Mouse (Mus musculus) gastrocnemius, adult 18-20 months (tissue): ENCODE measurements at regions not wholly inside any gene's neighbourhood (a gene's known extent, or its start where the extent isn't known, plus 50 kb on each side); places are given as distances from the start of the nearest gene placed in this dataset.
A peak's percentile ranks its signal among the peaks of the same experiment; 100 is the strongest.

Source experiments
- DNase-seq: peaks from one replicate; pipeline ENCODE4 v3.0.0; 2021; ENCODE audit warnings: low spot score

DNA sequence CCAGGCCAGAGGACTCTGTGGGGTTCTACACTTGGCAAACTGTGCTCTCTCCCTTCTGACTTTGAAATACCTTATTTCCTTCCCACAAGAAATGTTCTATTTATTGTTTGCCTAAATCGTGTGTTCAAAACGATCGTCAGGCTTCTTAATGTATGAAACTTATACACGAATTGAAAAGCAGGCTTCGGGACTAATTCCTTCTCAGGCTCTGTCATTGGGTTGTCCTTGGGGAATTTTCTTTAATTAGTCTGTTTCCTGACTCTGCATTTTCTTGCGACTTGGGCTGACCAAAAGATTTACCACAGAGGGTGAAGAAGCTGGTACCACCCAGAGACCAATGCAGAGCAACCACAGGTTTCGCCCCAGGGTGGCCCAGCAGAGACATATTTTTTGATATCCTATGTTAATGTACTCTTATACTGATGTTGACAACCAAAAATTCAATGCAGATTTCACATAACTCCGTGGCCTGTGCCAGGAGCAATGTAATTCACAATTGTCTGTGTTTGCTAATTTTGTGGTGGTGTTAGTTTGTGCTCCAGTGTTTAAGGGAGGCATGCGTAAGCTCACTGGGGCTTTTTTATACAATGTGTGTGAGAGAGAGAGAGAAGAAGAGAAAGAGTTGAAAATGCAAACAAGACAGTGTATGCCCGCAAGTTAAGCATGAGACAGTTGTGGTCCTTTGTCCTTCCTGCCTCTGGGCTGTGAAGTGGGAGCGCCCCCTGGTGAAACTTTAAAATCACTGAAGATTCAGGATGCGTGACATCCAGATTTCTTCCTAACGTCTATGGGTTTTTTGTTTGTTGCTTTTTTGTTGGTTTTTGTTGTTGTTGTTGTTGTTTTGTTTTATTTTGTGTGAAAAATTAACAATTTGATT is 452.7 kb downstream of the Sox2 start:
- DNase-seq = peak; percentile 29

DNA sequence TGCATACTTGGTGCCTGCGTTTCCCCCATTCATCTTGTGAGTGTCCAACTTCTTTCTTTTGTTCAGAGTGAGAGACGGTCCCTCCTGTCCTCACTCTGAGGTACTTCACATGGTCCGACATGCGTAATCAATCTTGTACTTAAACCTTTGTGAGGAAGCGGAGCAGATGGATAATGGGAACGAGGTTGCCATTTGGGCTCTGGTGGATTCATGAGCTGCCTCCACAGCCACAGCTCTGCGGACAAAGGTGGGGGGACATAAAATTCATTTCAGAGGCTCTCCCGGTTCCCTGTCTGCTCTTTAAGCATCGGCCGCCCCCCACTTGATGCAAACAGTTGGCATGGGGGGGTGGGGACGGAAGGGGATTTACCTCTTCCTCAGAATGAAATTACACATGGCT is 454.7 kb downstream of the Sox2 start:
- DNase-seq = no peak

DNA sequence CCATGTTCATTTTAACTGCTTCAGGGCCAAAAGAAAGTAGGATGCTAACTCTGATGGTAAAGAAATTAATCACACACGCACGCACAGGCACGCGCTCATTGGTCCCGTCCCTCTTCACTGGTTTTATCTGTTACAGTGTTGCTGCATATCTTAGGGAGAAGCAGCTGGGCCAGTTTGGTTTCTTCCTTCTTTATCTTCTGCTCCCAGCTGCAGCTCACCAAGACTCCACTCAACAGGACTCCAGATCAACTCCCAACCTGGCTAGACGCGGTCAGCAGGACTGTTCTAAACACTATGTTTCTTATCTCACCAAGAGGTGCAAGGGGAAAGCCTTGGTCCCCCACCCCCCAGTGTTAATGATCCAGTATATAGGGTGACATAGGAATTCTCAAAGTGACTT is 455.9 kb downstream of the Sox2 start:
- no peak for DNase-seq

DNA sequence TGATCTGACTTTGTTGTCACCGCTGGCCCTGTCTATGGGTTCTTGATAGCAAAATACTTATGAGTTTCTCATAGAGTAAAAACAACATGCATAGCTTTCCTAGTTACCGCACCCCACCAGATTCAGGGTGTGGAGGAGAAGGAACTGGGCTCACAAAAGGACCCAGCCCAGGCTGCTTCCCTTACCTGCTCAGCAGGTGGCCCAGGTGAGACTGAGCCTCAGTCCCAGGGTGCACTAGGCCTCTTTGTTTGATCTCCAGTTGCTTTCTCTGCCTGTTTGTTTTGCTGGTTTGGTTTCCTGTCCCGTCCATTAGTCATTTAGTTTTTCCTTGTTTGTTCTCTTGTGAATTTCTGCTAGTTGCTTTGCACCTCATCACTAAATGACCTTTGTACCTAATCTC is 483.3 kb downstream of the Sox2 start:
- no peak for DNase-seq

GRCm38 (mm10) chr3:35141500-35142220 is 491.5 kb downstream of the Sox2 start:
- peak; percentile 1 for DNase-seq

GRCm38 (mm10) chr3:35142683-35143082 is 492.5 kb downstream of the Sox2 start:
- no peak for DNase-seq

DNA sequence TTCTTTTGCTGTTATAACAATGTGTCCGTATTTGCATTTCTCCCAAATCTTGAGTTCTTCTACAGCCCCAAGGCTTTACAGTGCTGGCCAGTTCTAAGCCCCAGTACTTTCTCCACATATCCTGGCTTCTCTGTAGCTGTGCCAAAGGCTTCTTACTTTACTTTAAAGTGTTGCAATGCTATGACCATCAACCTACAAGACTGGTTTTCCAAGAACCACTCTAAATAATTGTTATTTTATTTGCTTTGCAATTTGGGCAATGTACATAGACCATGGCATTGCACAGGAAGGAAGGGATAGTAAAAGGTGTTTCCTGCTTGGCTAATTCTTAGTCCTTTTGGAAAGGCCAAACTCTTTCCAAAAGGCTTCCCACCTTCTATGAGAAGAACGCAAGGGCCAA is 495.4 kb downstream of the Sox2 start:
- no peak for DNase-seq

DNA sequence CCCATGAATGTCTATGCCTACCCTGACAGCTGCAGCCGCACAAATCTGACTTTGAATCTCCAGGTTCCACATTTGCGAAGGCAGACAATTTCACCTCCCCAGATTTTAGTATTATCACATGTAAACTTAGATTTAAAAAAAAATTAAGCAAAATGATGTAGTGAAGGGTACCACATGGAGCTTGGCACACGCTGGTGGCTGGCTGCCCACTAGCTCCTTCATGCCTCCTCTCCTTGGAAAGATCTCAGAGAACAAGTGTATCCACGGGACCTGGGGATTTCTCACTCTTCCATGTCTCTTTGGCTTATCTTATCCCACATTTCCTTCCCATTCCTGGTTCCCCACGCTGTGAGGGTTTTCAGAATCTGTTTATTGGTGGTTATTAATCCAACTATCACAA is 496.5 kb downstream of the Sox2 start:
- DNase-seq = no peak

GRCm38 (mm10) chr3:35149251-35149691 is 499.1 kb downstream of the Sox2 start:
- DNase-seq = no peak

- no peak for DNase-seq
Measured at GRCm38 (mm10) chr3:35152191-35152590, 502.0 kb downstream of the Sox2 start.

DNA sequence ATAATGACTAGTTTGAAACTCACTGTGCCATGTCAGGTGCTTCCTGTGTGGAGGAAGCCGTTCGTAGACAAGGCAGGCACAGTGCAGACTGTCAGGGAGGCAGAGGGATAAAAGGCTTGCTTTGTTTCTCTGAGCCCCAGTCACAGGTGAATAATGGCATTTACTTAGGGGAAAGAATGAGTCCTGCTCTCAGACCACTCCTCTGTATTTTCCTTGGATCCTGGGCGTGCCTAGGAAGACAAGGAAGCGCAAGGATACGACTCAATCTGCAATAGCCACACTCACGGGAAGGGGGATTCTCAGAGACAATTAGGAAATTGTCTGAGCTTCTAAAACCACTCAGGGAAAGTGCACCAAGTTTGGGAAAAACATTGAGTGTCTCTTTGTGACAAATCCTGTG is 504.1 kb downstream of the Sox2 start:
- DNase-seq = no peak

GRCm38 (mm10) chr3:35168676-35169075 is 518.5 kb downstream of the Sox2 start:
- DNase-seq = no peak

DNA sequence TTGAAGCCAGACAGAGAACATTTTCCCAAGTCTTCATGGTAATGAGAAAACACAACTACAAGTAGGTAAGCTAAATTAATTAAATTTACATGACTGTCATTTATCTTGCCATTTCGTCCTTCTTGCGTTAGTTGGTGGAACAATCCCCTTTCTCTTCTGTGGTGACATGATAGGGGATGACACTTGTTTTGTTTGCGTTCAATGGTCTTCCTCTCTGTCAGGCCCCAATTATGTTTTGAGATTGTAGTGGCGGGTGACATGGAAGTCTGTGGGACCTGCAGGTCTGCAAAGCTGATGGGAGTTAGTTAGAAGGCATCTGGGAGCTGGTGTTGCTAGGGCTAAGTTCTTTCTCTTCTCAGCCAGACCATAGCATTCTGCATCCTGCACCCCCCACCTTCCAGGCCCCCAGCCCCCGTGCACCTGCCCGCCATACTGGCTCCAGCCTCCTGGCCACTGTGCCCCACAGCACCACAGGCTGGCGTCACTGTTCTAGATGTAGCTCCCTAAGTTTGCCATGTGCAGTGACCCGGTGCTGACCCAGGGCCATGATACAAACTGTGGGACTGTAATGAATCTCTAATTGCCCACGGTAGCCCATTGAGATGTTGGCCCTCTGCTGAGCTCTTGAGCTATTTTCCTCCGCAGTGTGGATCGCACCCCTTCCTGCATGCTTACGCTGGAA is 528.7 kb downstream of the Sox2 start:
- no peak for DNase-seq

DNA sequence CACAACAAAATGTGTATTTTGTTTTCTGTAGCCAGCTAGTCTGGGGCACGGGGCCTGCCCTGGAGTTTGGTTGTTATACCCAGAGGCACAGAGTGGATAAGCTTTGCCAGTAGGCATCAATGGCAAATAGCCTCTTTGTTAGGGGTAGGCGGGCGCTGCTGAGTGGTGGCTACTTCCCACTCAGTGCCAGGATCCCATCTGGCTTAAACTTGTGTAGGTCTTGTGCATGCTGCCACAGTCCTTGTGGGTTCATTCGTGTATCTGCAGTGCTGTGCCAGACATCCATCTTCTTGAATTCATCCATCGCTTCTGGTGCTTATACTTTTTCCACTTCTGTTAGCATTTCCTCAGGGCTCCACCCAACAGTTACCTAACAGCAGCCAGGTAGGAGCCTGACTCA is 545.4 kb upstream of the Atp11b start:
- no peak for DNase-seq

GRCm38 (mm10) chr3:35219394-35219793 is 534.5 kb upstream of the Atp11b start:
- no peak for DNase-seq

DNA sequence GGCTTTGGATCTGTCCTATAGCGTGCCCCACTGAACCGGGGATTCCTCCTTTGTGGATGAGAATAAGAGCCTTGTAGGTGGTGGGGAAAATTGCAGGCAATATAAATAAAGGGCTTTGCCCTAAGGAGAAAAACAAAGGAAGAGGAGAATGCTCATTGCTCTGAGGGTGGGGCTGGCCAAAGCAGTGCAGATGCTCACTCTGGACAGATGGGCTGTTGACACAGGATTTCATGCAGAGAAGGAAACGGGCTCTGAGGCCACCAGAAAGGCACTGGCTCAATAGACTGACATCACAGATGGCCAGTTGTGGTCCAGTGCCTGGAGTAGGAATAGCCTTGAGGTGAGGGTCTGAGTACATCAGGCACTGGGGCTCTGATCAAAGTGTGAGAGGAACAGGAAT is 532.7 kb upstream of the Atp11b start:
- DNase-seq = no peak

DNA sequence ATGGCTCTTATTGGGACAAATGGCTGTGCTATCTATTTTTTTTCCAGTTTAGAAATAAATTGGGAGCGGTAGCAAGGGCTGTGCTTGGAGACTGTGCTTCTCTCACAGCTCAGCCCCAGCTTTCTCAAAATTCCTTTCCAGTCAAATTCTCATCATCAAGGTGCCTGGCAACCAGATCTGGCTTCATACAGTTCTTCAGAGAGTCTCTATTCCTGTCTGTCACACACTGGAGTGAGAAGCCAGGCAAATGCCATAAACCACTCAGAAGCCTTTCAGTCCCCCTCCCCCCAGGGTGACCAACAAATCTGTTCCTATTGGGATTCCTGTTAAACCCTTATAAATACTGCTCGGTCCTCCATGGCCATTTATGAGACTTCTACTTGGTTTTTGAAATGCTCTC is 531.7 kb upstream of the Atp11b start:
- DNase-seq = no peak

DNA sequence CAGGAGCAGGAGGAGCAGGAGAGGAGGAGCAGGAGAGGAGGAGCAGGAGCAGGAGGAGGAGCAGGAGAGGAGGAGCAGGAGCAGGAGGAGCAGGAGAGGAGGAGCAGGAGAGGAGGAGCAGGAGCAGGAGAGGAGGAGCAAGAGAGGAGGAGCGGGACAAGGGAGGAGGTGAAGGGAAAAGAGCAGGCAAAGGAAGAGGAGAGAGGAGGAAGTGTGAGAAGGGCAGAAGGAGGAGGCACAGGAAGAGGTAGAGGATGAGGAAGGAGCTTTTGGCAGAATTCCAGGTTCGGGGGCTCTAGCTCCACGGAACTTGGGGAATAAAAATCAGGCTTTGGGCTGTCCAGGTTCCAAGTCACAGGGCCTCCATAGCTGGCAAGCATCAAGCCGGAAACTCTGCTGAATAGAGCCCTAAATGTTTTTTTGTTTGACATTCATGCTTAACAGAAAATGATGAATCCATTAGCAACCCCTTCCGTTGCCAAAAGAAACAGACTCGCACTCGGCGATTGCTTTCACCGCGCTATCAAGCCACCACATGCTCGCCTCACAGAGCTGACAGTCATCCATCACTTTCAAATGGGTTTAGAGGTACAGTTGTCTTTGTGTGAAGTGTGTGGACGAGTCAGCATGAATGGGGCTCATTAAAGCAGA is 528.7 kb upstream of the Atp11b start:
- peak; percentile 1 for DNase-seq

- DNase-seq = no peak
Measured at GRCm38 (mm10) chr3:35225774-35226365, 528.0 kb upstream of the Atp11b start.

- DNase-seq = no peak
Measured at GRCm38 (mm10) chr3:35231158-35231928, 522.6 kb upstream of the Atp11b start.

DNA sequence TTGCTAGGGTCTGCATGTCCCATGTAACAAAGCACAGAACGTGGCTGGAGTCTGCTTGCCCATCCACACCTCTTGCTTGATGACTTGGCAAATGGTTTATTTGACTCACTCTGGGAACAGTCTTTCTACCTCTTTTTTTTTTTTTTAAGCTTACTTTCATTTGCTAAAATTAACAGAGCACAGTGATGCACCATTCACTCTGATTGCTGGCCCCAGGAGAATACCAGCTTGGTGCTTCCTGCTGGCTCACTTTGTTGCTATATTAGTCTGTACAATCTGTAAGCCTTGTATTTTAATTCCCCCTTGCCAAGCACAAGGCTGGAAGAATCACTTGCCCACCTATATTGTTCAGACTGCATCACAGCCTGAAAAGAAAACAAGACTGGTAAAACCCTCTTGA is 521.4 kb upstream of the Atp11b start:
- no peak for DNase-seq
